Mouse (Mus musculus): Measurements from ENCODE around the gene Gm12166.

GRCm38 (mm10) chr11:46095477-46096264 lies 43.5 kb upstream of the Gm12166 start:
- TF ChIP-seq CTCF (IDR thresholded peaks at IDR 0.05; ENCODE audit: control insufficient read depth, insufficient read depth, insufficient replicate concordance, low read depth, low read length), result no peak
- TF ChIP-seq POLR2A (IDR thresholded peaks at IDR 0.05; ENCODE audit: control insufficient read depth, low read depth, low read length), result no peak
